Mouse (Mus musculus) neural tube, embryonic 11.5 days (tissue): Measurements from ENCODE around the gene Snx29. TPM values are rescaled to one million over a fixed set of nuclear protein-coding genes. Genes with fewer than 3 reads are reported as not detected.

Source experiments
- ATAC-seq: fragments of 200-750 bp; cut with Nextera tagmentation; 2 replicates; pipeline ENCODE4 v1.8.0; 2017; ENCODE audit warnings: moderate number of reproducible peaks, mild to moderate bottlenecking, moderate TSS enrichment, moderate library complexity; ENCODE audit not compliant: insufficient read depth, low FRiP score, low TSS enrichment
- DNase-seq: peaks from one replicate; pipeline ENCODE4 v3.0.0-alpha.2; 2015; ENCODE audit warnings: low spot score
- H3K27ac ChIP-seq: fragments of 300-500 bp; sonication (generic); 2 replicates; pipeline ENCODE4 v1.5.1; 2014; ENCODE audit warnings: low read depth, mild to moderate bottlenecking, low read length
- H3K27me3 ChIP-seq: fragments of 300-500 bp; sonication (generic); 2 replicates; pipeline ENCODE4 v1.6.1; 2014; ENCODE audit warnings: mild to moderate bottlenecking, low read length, mixed read lengths; ENCODE audit not compliant: control insufficient read depth, insufficient read depth
- H3K36me3 ChIP-seq: fragments of 300-500 bp; sonication (generic); 2 replicates; pipeline ENCODE4 v1.6.1; 2014; ENCODE audit warnings: mild to moderate bottlenecking, low read length, moderate library complexity, mixed read lengths; ENCODE audit not compliant: control insufficient read depth, insufficient read depth
- H3K4me1 ChIP-seq: fragments of 300-500 bp; sonication (generic); 2 replicates; pipeline ENCODE4 v1.6.1; 2014; ENCODE audit warnings: low read length, mixed read lengths; ENCODE audit not compliant: control insufficient read depth, insufficient read depth
- H3K4me2 ChIP-seq: fragments of 300-500 bp; sonication (generic); 2 replicates; pipeline ENCODE4 v1.6.1; 2014; ENCODE audit warnings: low read depth, mild to moderate bottlenecking, moderate library complexity
- H3K4me3 ChIP-seq: fragments of 300-500 bp; sonication (generic); 2 replicates; pipeline ENCODE4 v1.5.1; 2014; ENCODE audit warnings: low read depth, low read length
- H3K9ac ChIP-seq: fragments of 300-500 bp; sonication (generic); 2 replicates; pipeline ENCODE4 v1.6.1; 2014; ENCODE audit warnings: mild to moderate bottlenecking, low read length
- H3K9me3 ChIP-seq: fragments of 300-500 bp; sonication (generic); 2 replicates; pipeline ENCODE4 v1.6.1; 2016; ENCODE audit warnings: low read length; ENCODE audit not compliant: control insufficient read depth
- WGBS: fragments of 180-500 bp; shearing (Covaris S2); extraction: QIAGEN DNeasy Blood & Tissue Kit; methylation state at CpG from one replicate; pipeline ENCODE4 v1.1.7; 2014; 5-methylcytosine and 5-hydroxymethylcytosine counted together
- polyA plus RNA-seq: library from polyadenylated mRNA; unstranded; fragments of >200 nt; fragmentation: Nextera tagmentation; extraction: Ambion mirVana; gene quantifications from 2 replicates; pipeline ENCODE4 v1.2.1, GENCODE M21; 2014

The Snx29 gene
- polyA plus RNA-seq, 1 experiment from 2014 or later = 10.6 TPM

- DNase-seq (no peak), ATAC-seq (no peak)
- Histone ChIP-seq H3K4me3 (no peak overlapping the region), H3K9me3 (no peaks in the 10 kb centered on the region), H3K27ac (no peak overlapping the region), H3K36me3 (no peaks in the 10 kb centered on the region), H3K27me3 (no peaks in the 10 kb centered on the region), H3K4me1 (no peaks in the 10 kb centered on the region), H3K9ac (no peak overlapping the region), H3K4me2 (no peak overlapping the region)
- 87% methylated on average over 9 of the region's 9 CpGs for WGBS
Observed at GRCm38 (mm10) chr16:11424568-11425145, 101.9 kb downstream of the Snx29 start.

- no peak overlapping the region for H3K4me3 ChIP-seq
- no peaks in the 10 kb centered on the region for H3K36me3 ChIP-seq
- H3K9me3 ChIP-seq = no peaks in the 10 kb centered on the region
- ATAC-seq = no peak
- no peak overlapping the region for H3K9ac ChIP-seq
- DNase-seq = no peak
- H3K4me2 ChIP-seq = no peak overlapping the region
- no peaks in the 10 kb centered on the region for H3K27me3 ChIP-seq
- H3K4me1 ChIP-seq = no peaks in the 10 kb centered on the region
- 80% methylated on average over 7 of the region's 7 CpGs for WGBS
- H3K27ac ChIP-seq = no peak overlapping the region
Observed at GRCm38 (mm10) chr16:11425279-11425678, 102.6 kb downstream of the Snx29 start.

GRCm38 (mm10) chr16:11426810-11427537, 104.3 kb downstream of the Snx29 start:
- H3K27me3 ChIP-seq = no peaks in the 10 kb centered on the region
- no peak overlapping the region for H3K4me2 ChIP-seq
- H3K36me3 ChIP-seq = no peaks in the 10 kb centered on the region
- no peak overlapping the region for H3K4me3 ChIP-seq
- H3K27ac ChIP-seq = no peak overlapping the region
- DNase-seq (no peak), ATAC-seq (no peak)
- H3K4me1 ChIP-seq = no peaks in the 10 kb centered on the region
- no peaks in the 10 kb centered on the region for H3K9me3 ChIP-seq
- WGBS = 85% methylated on average over 8 of the region's 8 CpGs
- no peak overlapping the region for H3K9ac ChIP-seq

GRCm38 (mm10) chr16:11429784-11430183, 107.1 kb downstream of the Snx29 start:
- no peaks in the 10 kb centered on the region for H3K27me3 ChIP-seq
- no peak overlapping the region for H3K4me3 ChIP-seq
- H3K4me2 ChIP-seq = no peak overlapping the region
- 93% methylated on average over 3 of the region's 3 CpGs for WGBS
- H3K9ac ChIP-seq = no peak overlapping the region
- H3K27ac ChIP-seq = no peak overlapping the region
- H3K36me3 ChIP-seq = no peaks in the 10 kb centered on the region
- ATAC-seq = no peak
- DNase-seq = no peak
- no peaks in the 10 kb centered on the region for H3K9me3 ChIP-seq
- H3K4me1 ChIP-seq = no peaks in the 10 kb centered on the region

- H3K4me3 ChIP-seq = no peak overlapping the region
- no peak overlapping the region for H3K4me2 ChIP-seq
- DNase-seq (no peak), ATAC-seq (no peak)
- H3K27me3 ChIP-seq = no peaks in the 10 kb centered on the region
- no peaks in the 10 kb centered on the region for H3K36me3 ChIP-seq
- H3K9ac ChIP-seq = no peak overlapping the region
- 88% methylated on average over 6 of the region's 6 CpGs for WGBS
- no peaks in the 10 kb centered on the region for H3K9me3 ChIP-seq
- no peak overlapping the region for H3K27ac ChIP-seq
- no peaks in the 10 kb centered on the region for H3K4me1 ChIP-seq
Observed at GRCm38 (mm10) chr16:11430520-11430919, 107.8 kb downstream of the Snx29 start.

DNA sequence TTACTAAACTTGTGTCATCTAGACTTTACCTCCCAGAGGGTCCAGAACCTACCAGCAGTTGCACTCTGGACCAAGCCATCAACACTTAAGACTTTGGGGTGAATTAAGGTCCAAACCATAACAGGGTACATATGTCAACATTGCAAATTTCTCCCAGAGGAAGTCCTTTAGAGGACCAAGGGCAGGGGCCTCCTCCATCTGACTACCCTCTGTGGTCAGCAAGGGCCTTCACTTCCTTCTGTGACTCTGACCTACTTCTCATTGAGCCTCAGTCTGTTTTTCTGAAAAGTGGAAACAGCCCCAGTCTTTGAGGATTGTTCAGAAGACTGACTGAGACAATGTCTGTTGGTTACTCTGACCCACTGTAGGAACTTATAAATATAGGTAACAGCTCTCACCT, 111.1 kb downstream of the Snx29 start:
- no peaks in the 10 kb centered on the region for H3K27me3 ChIP-seq
- H3K9me3 ChIP-seq = no peaks in the 10 kb centered on the region
- no peak overlapping the region for H3K27ac ChIP-seq

GRCm38 (mm10) chr16:11437641-11438040, 114.9 kb downstream of the Snx29 start:
- WGBS = 79% methylated on average over 3 of the region's 3 CpGs
- H3K9me3 ChIP-seq = no peaks in the 10 kb centered on the region
- no peaks in the 10 kb centered on the region for H3K27me3 ChIP-seq
- H3K36me3 ChIP-seq = no peaks in the 10 kb centered on the region
- no peak overlapping the region for H3K27ac ChIP-seq
- DNase-seq = no peak
- H3K4me2 ChIP-seq = no peak overlapping the region
- H3K9ac ChIP-seq = no peak overlapping the region
- no peak overlapping the region for H3K4me3 ChIP-seq
- H3K4me1 ChIP-seq = no peaks in the 10 kb centered on the region
- no peak for ATAC-seq

More for the DNA sequence above, 111.1 kb downstream of the Snx29 start:
- DNase-seq (no peak), ATAC-seq (no peak)
- Histone ChIP-seq H3K9ac (no peak overlapping the region), H3K4me2 (no peak overlapping the region), H3K36me3 (no peaks in the 10 kb centered on the region), H3K4me3 (no peak overlapping the region), H3K4me1 (no peaks in the 10 kb centered on the region)

GRCm38 (mm10) chr16:11439417-11439816, 116.7 kb downstream of the Snx29 start:
- DNase-seq = no peak
- no peak overlapping the region for H3K9ac ChIP-seq
- no peak overlapping the region for H3K4me3 ChIP-seq
- H3K9me3 ChIP-seq = no peaks in the 10 kb centered on the region
- H3K36me3 ChIP-seq = no peaks in the 10 kb centered on the region
- WGBS = 86% methylated on average over 6 of the region's 6 CpGs
- no peak overlapping the region for H3K27ac ChIP-seq
- ATAC-seq = no peak
- H3K4me1 ChIP-seq = no peaks in the 10 kb centered on the region
- no peaks in the 10 kb centered on the region for H3K27me3 ChIP-seq
- H3K4me2 ChIP-seq = no peak overlapping the region

GRCm38 (mm10) chr16:11441616-11442015, 118.9 kb downstream of the Snx29 start:
- no peak overlapping the region for H3K27ac ChIP-seq
- H3K9me3 ChIP-seq = no peaks in the 10 kb centered on the region
- DNase-seq (no peak), ATAC-seq (no peak)
- WGBS = 88% methylated on average over 4 of the region's 4 CpGs
- H3K27me3 ChIP-seq = no peaks in the 10 kb centered on the region
- H3K4me3 ChIP-seq = no peak overlapping the region
- H3K4me2 ChIP-seq = no peak overlapping the region
- H3K4me1 ChIP-seq = no peaks in the 10 kb centered on the region
- no peak overlapping the region for H3K9ac ChIP-seq
- H3K36me3 ChIP-seq = no peaks in the 10 kb centered on the region
